Mouse (Mus musculus) testis, adult 2 months (tissue): ENCODE measurements at regions not wholly inside any gene's neighbourhood (a gene's known extent, or its start where the extent isn't known, plus 50 kb on each side); places are given as distances from the start of the nearest gene placed in this dataset.

ENCODE experiments used
- CTCF ChIP-seq: fragments of 200-500 bp; IDR thresholded peaks from 2 replicates; pipeline ENCODE4 v1.5.1; 2012; ENCODE audit warnings: low read depth, mild to moderate bottlenecking, inconsistent platforms, low read length, moderate library complexity; ENCODE audit not compliant: control insufficient read depth, insufficient read depth, insufficient replicate concordance
- POLR2A ChIP-seq: fragments of 200-500 bp; IDR thresholded peaks from 2 replicates; pipeline ENCODE4 v1.6.1; 2012; ENCODE audit warnings: low read depth, mild to moderate bottlenecking, inconsistent platforms, low read length, moderate library complexity; ENCODE audit not compliant: control insufficient read depth

GRCm38 (mm10) chr2:46283929-46284598 is 1166.9 kb upstream of the Zeb2 start:
- TF ChIP-seq CTCF, result no peak
- no peak for TF ChIP-seq POLR2A
